Mouse (Mus musculus) MEL-GATA-1-ER (cell line): ENCODE data around the gene Rdh8.
A peak's percentile ranks its signal among the peaks of the same experiment; 100 is the strongest.
"Not testable (repeated sequence)": the region's sequence is repeated elsewhere in the genome, so short reads cannot be mapped to it uniquely, and the experiment has no call there.

Experiments
- DNase-seq: peaks from one replicate; pipeline ENCODE4 v3.0.0-alpha.2; 2012; ENCODE audit warnings: low read depth; ENCODE audit errors: extremely low read depth

Rdh8 gene

GRCm38 (mm10) chr9:20835431-20835954 lies 17.2 kb downstream of the Rdh8 start:
- not testable (repeated sequence) for DNase-seq

- DNase-seq, result no peak
Observed at GRCm38 (mm10) chr9:20837184-20837947, 19.1 kb downstream of the Rdh8 start.

- no peak for DNase-seq
Observed at GRCm38 (mm10) chr9:20838931-20839330, 20.6 kb downstream of the Rdh8 start.

GRCm38 (mm10) chr9:20842211-20842610 lies 23.9 kb downstream of the Rdh8 start:
- peak; percentile 69 for DNase-seq

- peak; percentile 44 for DNase-seq
Observed at GRCm38 (mm10) chr9:20842670-20843069, 24.4 kb downstream of the Rdh8 start.

- no peak for DNase-seq
Observed at GRCm38 (mm10) chr9:20850179-20850578, 31.9 kb downstream of the Rdh8 start.

GRCm38 (mm10) chr9:20857131-20857530 lies 38.8 kb downstream of the Rdh8 start:
- DNase-seq, result peak; percentile 87

GRCm38 (mm10) chr9:20859926-20860325 lies 41.6 kb downstream of the Rdh8 start:
- DNase-seq, result no peak

GRCm38 (mm10) chr9:20861821-20862220 lies 43.5 kb downstream of the Rdh8 start:
- no peak for DNase-seq

- DNase-seq, result no peak
Observed at GRCm38 (mm10) chr9:20862225-20862624, 43.9 kb downstream of the Rdh8 start.

GRCm38 (mm10) chr9:20866879-20867278 lies 48.6 kb downstream of the Rdh8 start:
- DNase-seq, result no peak

- no peak for DNase-seq
Observed at GRCm38 (mm10) chr9:20868448-20869001, 50.2 kb downstream of the Rdh8 start, which contains the start of gene A230050P20Rik. A230050P20Rik (plus strand) TSS chr9:20868642.

- DNase-seq, result no peak
Observed at GRCm38 (mm10) chr9:20869246-20869645, 50.9 kb downstream of the Rdh8 start.

GRCm38 (mm10) chr9:20870211-20871173 lies 52.2 kb downstream of the Rdh8 start:
- no peak for DNase-seq

GRCm38 (mm10) chr9:20872991-20873390 lies 54.7 kb downstream of the Rdh8 start:
- DNase-seq, result no peak

- DNase-seq, result no peak
Observed at GRCm38 (mm10) chr9:20873521-20873920, 55.2 kb downstream of the Rdh8 start.

- DNase-seq, result no peak
Observed at GRCm38 (mm10) chr9:20875021-20875790, 56.9 kb downstream of the Rdh8 start.
